Mouse (Mus musculus) lung, adult 2 months (tissue): ENCODE measurements around the gene Il22ra2.

Experiments used
- CTCF ChIP-seq: fragments of 200-500 bp; IDR thresholded peaks from 2 replicates; pipeline ENCODE4 v1.5.1; 2011; ENCODE audit warnings: mild to moderate bottlenecking, low read length, control low read depth; ENCODE audit not compliant: insufficient read depth
- POLR2A ChIP-seq: fragments of 200-500 bp; IDR thresholded peaks from 2 replicates; pipeline ENCODE4 v1.6.1; 2011; ENCODE audit warnings: low read depth, mild to moderate bottlenecking, control low read depth, low read length, borderline replicate concordance; ENCODE audit errors: extremely low read depth

- TF ChIP-seq CTCF (no peak), POLR2A (no peak)
Observed at GRCm38 (mm10) chr10:19578001-19578400, 43.8 kb upstream of the Il22ra2 start.
